Mouse (Mus musculus) heart, postnatal 0 days (tissue): Measurements from ENCODE around the gene Spock3. TPM values are rescaled to one million over a fixed set of nuclear protein-coding genes. Genes with fewer than 3 reads are reported as not detected.
A peak's percentile ranks its signal among the peaks of the same experiment; 100 is the strongest.

Experiments
- ATAC-seq: fragments of 200-750 bp; cut with Nextera tagmentation; 2 replicates; pipeline ENCODE4 v1.8.0; 2017; ENCODE audit warnings: low read depth, moderate number of reproducible peaks, moderate library complexity; ENCODE audit not compliant: insufficient read depth
- DNase-seq: peaks from one replicate; pipeline ENCODE4 v3.0.0-alpha.2; 2016; ENCODE audit warnings: low spot score
- H3K27ac ChIP-seq: fragments of 300-500 bp; sonication (generic); 2 replicates; pipeline ENCODE4 v1.5.1; 2014; ENCODE audit warnings: low read depth, mild to moderate bottlenecking
- H3K27me3 ChIP-seq: fragments of 300-500 bp; sonication (generic); 2 replicates; pipeline ENCODE4 v1.6.1; 2014; ENCODE audit warnings: low read length, mixed read lengths; ENCODE audit not compliant: control insufficient read depth, insufficient read depth
- H3K36me3 ChIP-seq: fragments of 300-500 bp; sonication (generic); replicated peaks from 2 replicates; pipeline ENCODE4 v1.6.1; 2014; ENCODE audit warnings: low read length, mixed read lengths; ENCODE audit not compliant: control insufficient read depth, insufficient read depth
- H3K4me1 ChIP-seq: fragments of 300-500 bp; sonication (generic); 2 replicates; pipeline ENCODE4 v1.6.1; 2014; ENCODE audit warnings: antibody characterized with exemption; ENCODE audit not compliant: control insufficient read depth, insufficient read depth
- H3K4me2 ChIP-seq: fragments of 300-500 bp; sonication (generic); 2 replicates; pipeline ENCODE4 v1.6.1; 2014; ENCODE audit warnings: low read depth, mild to moderate bottlenecking, low read length, moderate library complexity
- H3K4me3 ChIP-seq: fragments of 300-500 bp; sonication (generic); 2 replicates; pipeline ENCODE4 v1.5.1; 2014; ENCODE audit warnings: low read depth, low read length
- H3K9ac ChIP-seq: fragments of 300-500 bp; sonication (generic); replicated peaks from 2 replicates; pipeline ENCODE4 v1.6.1; 2014; ENCODE audit warnings: low read depth, low read length, mixed read lengths
- H3K9me3 ChIP-seq: fragments of 300-500 bp; sonication (generic); replicated peaks from 2 replicates; pipeline ENCODE4 v1.6.1; 2016; ENCODE audit warnings: low read length; ENCODE audit not compliant: control insufficient read depth
- CTCF ChIP-seq: IDR thresholded peaks from 2 replicates; pipeline ENCODE4 v1.5.1; 2016; ENCODE audit warnings: antibody characterized with exemption, control low read depth, low read depth
- EP300 ChIP-seq: IDR thresholded peaks from 2 replicates; pipeline ENCODE4 v1.6.1; 2016; ENCODE audit warnings: antibody characterized with exemption, low read depth
- WGBS: fragments of 180-500 bp; shearing (Covaris S2); extraction: QIAGEN DNeasy Blood & Tissue Kit; methylation state at CpG from one replicate; pipeline ENCODE4 v1.1.7; 2014; 5-methylcytosine and 5-hydroxymethylcytosine counted together
- polyA plus RNA-seq: library from polyadenylated mRNA; unstranded; fragments of >200 nt; fragmentation: Nextera tagmentation; extraction: Ambion mirVana; gene quantifications from 2 replicates; pipeline ENCODE4 v1.2.1, GENCODE M21; 2015
- total RNA-seq: library from RNA; depleted of rRNA; stranded (reverse); fragments of >200 nt; gene quantifications from 2 replicates; pipeline ENCODE4 v1.2.3, GENCODE M21; 2014; ENCODE audit warnings: low replicate concordance; rRNA removed

Spock3 gene
- total RNA-seq, result 0.04 and 1.6 TPM in 2 replicates
- 0.45 and 0.70 TPM in 2 replicates for polyA plus RNA-seq

DNA sequence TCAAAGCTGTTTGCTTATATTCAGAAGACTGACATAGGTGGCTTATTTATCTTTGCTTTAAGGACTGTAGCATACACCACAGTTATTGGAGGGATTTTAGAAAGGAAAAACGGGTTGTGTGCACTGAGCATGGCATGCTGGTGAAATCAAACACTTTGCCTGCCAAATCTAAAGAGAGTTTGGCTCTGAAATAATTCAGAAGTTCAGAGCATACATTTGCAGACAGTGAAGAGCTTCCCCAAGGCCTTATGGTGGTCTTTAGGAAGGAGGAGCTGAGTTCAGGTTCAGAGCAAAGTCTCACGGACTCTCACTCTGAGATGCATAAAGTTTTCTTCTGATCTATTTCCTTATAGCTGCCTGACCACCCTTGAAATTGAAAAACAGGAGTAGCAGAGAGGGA lies at the start of gene Spock3:
Gene Spock3 (plus strand): TSS at position 301 of the 400 bp plus-strand sequence.
- H3K9me3 ChIP-seq, result no peaks in the 10 kb centered on the region
- H3K27ac ChIP-seq, result no peak within 1 kb of the TSS
- peak within 1 kb of the TSS; percentile 51 for H3K4me3 ChIP-seq
- peaks cover 6% of the 10 kb centered on the region; the same call in 1 of the 2 replicates for H3K27me3 ChIP-seq
- H3K9ac ChIP-seq, result no peak within 1 kb of the TSS
- DNase-seq (no peak), ATAC-seq (no peak)
- TF ChIP-seq CTCF (no peak), EP300 (no peak)
- H3K4me1 ChIP-seq, result no peaks in the 10 kb centered on the region
- H3K36me3 ChIP-seq, result no peaks in the 10 kb centered on the region
- H3K4me2 ChIP-seq, result peak within 1 kb of the TSS; percentile 88
- WGBS, result 59% methylated on average over 2 of the region's 2 CpGs

DNA sequence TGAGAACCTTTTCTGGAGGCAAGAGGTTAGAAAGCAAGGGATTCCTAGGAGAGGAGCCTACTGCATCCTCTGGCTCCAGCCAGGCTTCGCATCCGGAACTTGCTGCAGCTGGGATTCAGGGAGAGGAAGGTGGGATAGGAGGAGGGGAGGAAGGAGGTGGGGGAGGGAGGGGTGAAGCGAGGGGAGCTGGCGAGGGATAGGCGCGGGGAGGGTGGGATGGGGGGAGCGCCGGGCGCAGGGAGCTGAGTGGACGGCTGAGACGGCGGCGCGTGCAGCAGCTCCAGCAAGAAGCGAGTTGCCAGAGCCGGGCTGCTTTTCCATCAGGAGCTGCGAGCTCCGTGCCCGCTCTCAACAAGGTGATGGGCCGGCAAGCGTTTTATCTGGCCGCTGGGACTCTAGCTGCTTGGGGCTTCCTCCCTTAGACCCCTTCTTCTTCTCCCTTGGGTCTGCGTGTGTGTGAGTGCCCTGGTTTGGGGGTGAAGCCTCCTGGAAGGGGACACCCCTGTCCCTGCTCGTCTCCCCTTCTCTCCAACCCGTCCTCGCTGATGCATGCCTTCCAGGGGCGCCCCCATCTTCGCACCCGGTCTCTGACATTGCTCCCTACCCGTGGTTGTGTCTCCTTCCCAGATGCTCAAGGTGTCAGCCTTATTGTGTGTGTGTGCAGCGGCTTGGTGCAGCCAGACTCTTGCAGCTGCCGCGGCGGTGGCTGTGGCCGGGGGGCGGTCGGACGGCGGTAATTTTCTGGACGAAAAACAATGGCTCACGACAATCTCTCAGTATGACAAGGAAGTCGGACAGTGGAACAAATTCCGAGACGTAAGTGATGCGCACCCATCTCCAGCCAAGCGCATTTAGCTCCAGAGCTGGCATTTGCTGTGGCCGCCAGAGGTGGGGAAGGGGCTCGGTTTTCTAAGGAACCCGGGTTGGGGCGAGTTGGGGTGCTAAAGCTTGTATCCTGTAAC lies 645 bp downstream of the Spock3 start:
- under 1% methylated on average over 50 of the region's 50 CpGs for WGBS

DNA sequence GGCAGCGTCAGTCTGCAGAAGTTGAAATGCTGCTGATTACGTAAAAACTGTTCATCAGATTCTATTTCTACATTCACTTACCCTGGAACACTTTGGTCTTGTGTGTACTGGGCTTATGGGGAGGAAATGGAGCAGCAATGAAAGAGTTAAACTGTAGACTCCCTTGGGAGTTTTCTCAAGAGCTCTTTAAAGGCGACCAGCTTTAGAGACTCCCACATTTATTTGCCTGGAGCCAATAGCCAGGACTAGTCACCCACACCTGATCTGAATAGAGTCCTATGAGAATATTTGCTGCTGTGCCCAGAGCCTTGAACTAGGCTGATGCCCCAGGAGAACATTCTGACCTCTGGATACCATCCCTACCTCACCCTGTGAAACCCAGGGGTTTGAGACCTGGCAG lies 1.7 kb downstream of the Spock3 start:
- Histone ChIP-seq H3K4me3 (no peak overlapping the region), H3K27me3 (peaks cover 6% of the 10 kb centered on the region; the same call in 1 of the 2 replicates), H3K4me2 (no peak overlapping the region), H3K4me1 (no peaks in the 10 kb centered on the region), H3K9ac (no peak overlapping the region), H3K27ac (no peak overlapping the region), H3K36me3 (no peaks in the 10 kb centered on the region), H3K9me3 (no peaks in the 10 kb centered on the region)
- WGBS, result 25% methylated on average over 3 of the region's 3 CpGs
- no peak for DNase-seq
- ATAC-seq, result no peak
- TF ChIP-seq CTCF (no peak), EP300 (no peak)

More for the DNA sequence above, 645 bp downstream of the Spock3 start:
- Histone ChIP-seq H3K4me1 (no peaks in the 10 kb centered on the region), H3K4me2 (peak overlapping the region; percentile 88), H3K27me3 (peaks cover 6% of the 10 kb centered on the region; the same call in 1 of the 2 replicates), H3K4me3 (peak overlapping the region; percentile 51), H3K9ac (no peak overlapping the region), H3K36me3 (no peaks in the 10 kb centered on the region), H3K27ac (no peak overlapping the region), H3K9me3 (no peaks in the 10 kb centered on the region)
- DNase-seq (no peak), ATAC-seq (no peak; the same call in 1 of the 2 replicates)
- TF ChIP-seq EP300 (no peak), CTCF (no peak)

DNA sequence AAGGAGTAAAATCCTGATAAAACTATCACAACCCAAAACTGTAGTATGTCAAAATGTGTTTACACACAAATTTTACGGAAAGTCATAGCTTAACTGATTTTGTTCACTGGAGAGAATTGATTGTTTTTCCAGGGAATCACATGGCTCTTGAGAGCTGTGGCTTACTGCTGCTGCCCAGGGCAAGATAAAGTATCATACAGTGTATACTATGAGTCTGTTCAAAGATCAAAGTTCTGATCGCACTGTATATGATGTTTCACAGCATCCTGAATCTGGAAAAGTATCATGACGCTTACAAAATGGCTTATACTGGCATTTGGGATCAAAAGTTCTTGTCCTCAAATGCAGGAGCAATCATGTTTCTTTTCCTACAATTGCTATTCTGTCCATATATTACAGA lies 11.8 kb downstream of the Spock3 start:
- no peak for TF ChIP-seq CTCF
- no peak for TF ChIP-seq EP300
- ATAC-seq, result no peak
- Histone ChIP-seq H3K4me1 (no peaks in the 10 kb centered on the region), H3K9ac (no peak overlapping the region), H3K4me2 (no peak overlapping the region), H3K36me3 (no peaks in the 10 kb centered on the region), H3K9me3 (no peaks in the 10 kb centered on the region), H3K27ac (no peak overlapping the region), H3K4me3 (no peak overlapping the region), H3K27me3 (no peaks in the 10 kb centered on the region)
- WGBS, result 76% methylated on average over 3 of the region's 3 CpGs
- no peak for DNase-seq

DNA sequence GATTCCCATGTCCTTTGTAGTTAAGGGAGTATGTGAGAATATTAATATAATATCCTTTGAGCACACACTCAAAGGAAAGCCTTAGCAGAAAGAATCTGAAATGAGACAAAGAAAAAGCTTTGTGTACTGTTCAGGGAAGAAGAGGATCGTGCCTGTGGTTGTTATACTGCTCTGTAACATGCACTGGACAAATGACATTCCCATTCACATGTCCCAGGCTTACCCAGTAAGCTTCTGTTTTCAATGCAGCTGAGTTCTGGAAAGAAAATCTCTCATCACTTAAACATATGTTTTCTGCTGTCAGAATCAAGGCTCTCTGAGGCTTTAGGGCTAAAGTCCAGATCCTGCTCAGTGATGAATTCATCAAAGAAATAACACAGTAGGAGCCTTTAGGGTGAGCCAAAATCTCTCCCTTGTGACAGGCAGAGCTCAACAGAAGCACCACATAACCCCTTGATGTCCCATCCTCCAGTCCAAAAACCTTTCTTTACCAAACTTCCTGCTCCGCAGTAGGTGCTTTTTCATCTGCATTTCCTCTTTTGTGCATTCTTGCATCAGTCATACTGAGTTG lies 19.1 kb downstream of the Spock3 start:
- WGBS, result 72% methylated on average over 2 of the region's 2 CpGs
- Histone ChIP-seq H3K27ac (no peak overlapping the region), H3K9ac (no peak overlapping the region), H3K4me3 (no peak overlapping the region), H3K9me3 (no peaks in the 10 kb centered on the region), H3K4me2 (no peak overlapping the region), H3K36me3 (no peaks in the 10 kb centered on the region), H3K4me1 (no peaks in the 10 kb centered on the region), H3K27me3 (no peaks in the 10 kb centered on the region)
- DNase-seq, result no peak
- no peak for ATAC-seq
- no peak for TF ChIP-seq CTCF
